Mouse (Mus musculus): Measurements from ENCODE around the gene Pde3a.

DNA sequence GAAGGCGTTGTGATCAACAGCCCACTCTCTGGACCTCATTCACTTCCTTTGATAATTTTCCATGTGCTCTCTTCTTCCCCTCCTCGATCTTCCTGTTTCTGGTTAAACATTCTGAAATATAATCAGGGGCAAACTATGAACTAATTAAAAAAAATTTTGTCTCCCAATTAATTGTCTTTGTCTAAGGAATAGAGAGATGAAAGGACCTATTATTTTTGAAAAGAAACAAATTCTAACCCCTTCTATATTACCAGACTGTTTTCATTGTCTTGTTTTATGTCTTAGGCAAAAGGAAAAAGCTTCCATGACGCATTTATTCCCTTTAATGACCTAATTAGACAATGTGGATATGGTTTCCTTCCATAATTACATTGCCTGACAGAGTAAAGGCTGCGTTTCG, 156.4 kb downstream of the Pde3a start:
- no peak for TF ChIP-seq POLR2A (IDR thresholded peaks at IDR 0.05; ENCODE audit: borderline replicate concordance, extremely low read depth, insufficient read depth, insufficient read length, poor library complexity, severe bottlenecking)
- no peak for TF ChIP-seq CTCF (IDR thresholded peaks at IDR 0.05; ENCODE audit: borderline replicate concordance, extremely low read depth, insufficient read depth, insufficient read length)
